Mouse (Mus musculus): ENCODE data around the gene Shb. TPM values are rescaled to one million over a fixed set of nuclear protein-coding genes. Genes with fewer than 3 reads are reported as not detected.
A peak's percentile ranks its signal among the peaks of the same experiment; 100 is the strongest.

The Shb gene
- polyA plus RNA-seq, 1 experiment: not detected

DNA sequence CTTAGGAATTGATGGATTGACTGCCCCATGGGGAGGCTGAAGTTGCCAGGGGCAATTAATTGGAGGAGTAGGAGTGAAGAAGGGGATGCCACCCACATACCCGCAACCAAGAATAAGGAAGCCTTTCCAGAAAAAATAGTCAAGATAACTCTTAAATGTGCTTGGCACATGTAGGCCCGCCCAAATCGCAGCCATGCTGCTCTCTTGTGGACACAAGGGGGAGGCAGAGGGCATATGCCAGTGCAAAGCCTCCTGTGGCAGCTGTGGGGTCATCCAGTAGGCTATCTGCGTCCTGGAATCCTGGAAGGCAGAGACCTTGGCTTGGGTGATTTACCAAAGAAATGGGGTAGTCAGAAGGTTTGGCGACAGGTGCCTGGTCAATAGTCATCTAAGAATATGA lies 17.2 kb upstream of the Shb start:
- WGBS: 74% methylated on average over 5 of the region's 5 CpGs
- Histone ChIP-seq H3K27ac (ENCODE audit: insufficient read depth, low read depth, low read length) (no peak overlapping the region), H3K4me3 (ENCODE audit: insufficient read depth, low read depth, low read length) (no peak overlapping the region), H3K4me1 (ENCODE audit: control insufficient read depth, insufficient read depth, low read length) (no peaks in the 10 kb centered on the region)
- no peak for TF ChIP-seq CTCF (IDR thresholded peaks at IDR 0.05; ENCODE audit: insufficient read depth, low read depth, low read length)
- no peak for TF ChIP-seq POLR2A (IDR thresholded peaks at IDR 0.05; ENCODE audit: insufficient read depth, low read depth, low read length)

DNA sequence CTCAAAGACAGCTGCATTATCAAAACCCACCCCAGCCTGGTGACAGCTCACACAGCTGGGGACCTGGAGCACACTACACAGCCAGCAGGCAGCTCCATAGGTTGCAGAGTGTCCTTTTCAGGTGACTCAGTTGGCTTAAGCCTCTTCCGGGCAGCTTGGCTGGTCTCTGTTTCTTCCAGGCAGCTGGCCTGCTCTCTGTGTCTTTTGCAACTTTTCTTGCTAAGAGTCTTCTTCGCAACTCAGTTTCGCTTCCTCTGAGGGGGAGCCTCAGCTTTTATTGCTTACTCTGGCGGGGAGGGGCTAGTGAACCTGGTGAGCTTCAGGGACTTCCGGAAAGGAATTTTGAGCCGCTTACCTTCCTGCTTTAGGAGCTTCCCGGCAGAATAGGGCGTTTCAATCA lies 13.6 kb upstream of the Shb start:
- Histone ChIP-seq H3K4me3 (ENCODE audit: insufficient read depth, low read depth, low read length) (no peak overlapping the region), H3K27ac (ENCODE audit: insufficient read depth, low read depth, low read length) (no peak overlapping the region), H3K4me1 (ENCODE audit: control insufficient read depth, insufficient read depth, low read length) (no peaks in the 10 kb centered on the region)
- 80% methylated on average over 8 of the region's 8 CpGs for WGBS
- TF ChIP-seq CTCF (IDR thresholded peaks at IDR 0.05; ENCODE audit: insufficient read depth, low read depth, low read length) (no peak), POLR2A (IDR thresholded peaks at IDR 0.05; ENCODE audit: insufficient read depth, low read depth, low read length) (no peak)

DNA sequence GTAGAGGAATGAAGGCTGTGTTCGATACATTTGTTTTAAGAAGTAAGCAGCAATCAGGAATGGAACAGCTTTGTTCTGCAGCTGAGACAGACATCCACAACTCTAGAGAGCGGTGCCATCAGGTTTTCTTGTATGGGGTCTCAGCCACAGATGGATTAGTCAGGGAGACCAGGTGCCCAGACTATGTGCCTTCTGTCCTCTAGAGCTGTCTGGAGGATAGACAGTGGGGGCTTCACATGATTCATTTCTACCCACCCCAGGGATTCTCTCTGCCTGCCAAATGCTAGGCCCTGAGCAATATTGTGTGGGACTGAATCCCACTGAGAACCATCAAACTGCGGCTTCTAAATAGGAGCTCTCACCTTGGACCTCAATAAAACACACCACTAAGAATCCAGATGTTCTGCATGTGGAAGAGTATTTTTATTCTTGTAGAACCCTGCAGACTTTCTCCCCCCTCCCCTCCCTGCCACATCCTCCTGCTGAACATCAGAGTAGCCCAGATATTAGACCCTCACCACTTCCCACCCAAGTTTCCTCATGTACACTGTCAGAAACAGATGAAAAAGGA lies 11.3 kb upstream of the Shb start:
- Histone ChIP-seq H3K4me3 (ENCODE audit: insufficient read depth, low read depth, low read length) (no peak overlapping the region), H3K27ac (ENCODE audit: insufficient read depth, low read depth, low read length) (no peak overlapping the region), H3K4me1 (ENCODE audit: control insufficient read depth, insufficient read depth, low read length) (no peaks in the 10 kb centered on the region)
- 96% methylated on average over 3 of the region's 3 CpGs for WGBS
- no peak for TF ChIP-seq POLR2A (IDR thresholded peaks at IDR 0.05; ENCODE audit: insufficient read depth, low read depth, low read length)
- TF ChIP-seq CTCF (IDR thresholded peaks at IDR 0.05; ENCODE audit: insufficient read depth, low read depth, low read length): no peak

DNA sequence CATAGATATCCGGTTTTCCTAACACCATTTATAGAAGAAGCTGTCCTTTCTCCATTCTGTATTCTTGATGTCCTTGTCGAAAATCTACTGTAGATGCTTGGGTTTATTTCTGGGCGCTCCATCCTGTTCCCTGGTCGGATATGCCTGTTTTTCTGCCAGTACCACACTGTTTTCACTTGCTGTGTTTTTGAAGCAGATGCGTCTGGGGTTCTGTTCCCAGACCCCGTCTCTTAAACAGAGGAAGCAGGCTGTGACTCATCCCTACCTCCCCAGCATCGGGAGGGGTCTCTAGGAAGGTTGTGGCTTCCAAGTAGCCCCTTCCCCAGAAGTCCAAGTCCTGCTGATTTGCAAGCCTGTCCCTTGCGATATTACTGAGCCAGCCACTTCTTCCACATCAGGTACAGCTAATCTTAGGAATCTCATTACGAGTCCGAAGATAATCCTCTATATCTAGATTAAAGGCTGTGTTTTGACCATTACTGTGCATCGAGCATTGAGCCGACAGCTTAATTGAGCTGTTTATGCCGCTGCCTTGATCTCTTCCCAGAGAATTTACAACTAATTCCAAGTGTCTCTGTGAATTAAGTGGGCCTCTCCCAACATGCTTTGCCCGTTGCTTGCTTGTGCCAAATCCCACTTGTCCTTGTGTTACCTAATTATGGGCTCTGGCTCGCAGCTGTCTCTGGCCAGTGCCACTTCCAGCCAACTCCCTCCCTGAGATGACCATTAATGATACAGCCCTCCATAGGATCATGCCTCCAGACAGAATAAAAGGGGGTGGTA lies 8.1 kb upstream of the Shb start:
- H3K27ac ChIP-seq (ENCODE audit: insufficient read depth, low read depth, low read length): no peak overlapping the region
- 54% methylated on average over 15 of the region's 15 CpGs for WGBS

DNA sequence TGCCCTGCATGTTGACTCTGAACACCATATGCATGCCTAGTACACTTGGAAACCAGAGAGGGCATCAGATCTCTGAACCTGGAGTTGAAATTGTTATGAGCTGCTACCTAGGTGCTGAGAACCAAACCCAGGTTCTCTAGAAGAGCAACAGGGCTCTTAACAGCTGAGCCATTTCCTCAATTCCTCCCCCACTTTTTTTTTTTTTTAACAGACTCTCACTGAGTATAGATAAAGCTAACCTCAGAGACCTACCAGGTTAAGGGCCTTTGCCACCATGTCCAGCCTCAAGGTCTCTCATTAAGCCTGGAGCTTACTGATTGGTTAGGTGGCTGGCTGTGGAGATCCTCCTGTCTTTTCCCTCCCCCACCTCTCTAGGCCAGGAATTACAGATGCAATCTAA lies 6.9 kb upstream of the Shb start:
- no peaks in the 10 kb centered on the region for H3K4me1 ChIP-seq (ENCODE audit: control insufficient read depth, insufficient read depth, low read length)
- no peak for TF ChIP-seq CTCF (IDR thresholded peaks at IDR 0.05; ENCODE audit: insufficient read depth, low read depth, low read length)
- H3K4me3 ChIP-seq (ENCODE audit: insufficient read depth, low read depth, low read length): no peak overlapping the region
- no peak overlapping the region for H3K27ac ChIP-seq (ENCODE audit: insufficient read depth, low read depth, low read length)

More for the DNA sequence above, 8.1 kb upstream of the Shb start:
- H3K4me1 ChIP-seq (ENCODE audit: control insufficient read depth, insufficient read depth, low read length): no peaks in the 10 kb centered on the region
- H3K4me3 ChIP-seq (ENCODE audit: insufficient read depth, low read depth, low read length): no peak overlapping the region
- no peak for TF ChIP-seq POLR2A (IDR thresholded peaks at IDR 0.05; ENCODE audit: insufficient read depth, low read depth, low read length)
- TF ChIP-seq CTCF (IDR thresholded peaks at IDR 0.05; ENCODE audit: insufficient read depth, low read depth, low read length): no peak

DNA sequence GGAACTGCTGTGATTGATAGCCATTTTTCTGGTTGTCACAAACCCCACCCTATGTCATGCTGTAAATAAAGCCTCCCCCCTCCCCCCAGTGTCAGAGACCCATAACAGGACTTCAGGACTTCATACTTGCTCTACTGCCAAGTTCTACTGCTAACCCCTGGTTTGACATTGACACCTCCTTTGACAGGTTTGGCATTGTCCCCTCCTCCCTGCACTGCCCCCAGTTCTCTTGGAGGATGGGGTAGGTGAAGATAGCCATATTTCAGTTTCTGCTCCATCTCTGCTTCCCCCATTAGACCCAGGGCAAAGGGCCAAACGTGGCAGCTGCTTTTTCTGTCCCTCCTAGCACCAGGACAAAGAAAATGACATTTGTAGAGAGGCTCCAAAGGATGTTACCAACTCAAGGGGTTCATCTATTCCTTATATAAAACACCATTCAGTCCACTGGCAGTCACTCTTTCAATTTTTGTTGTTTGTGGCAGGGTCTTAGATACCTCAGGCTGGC lies 1.2 kb upstream of the Shb start:
- H3K4me1 ChIP-seq (ENCODE audit: control insufficient read depth, insufficient read depth, low read length): peaks cover 11% of the 10 kb centered on the region; the same call in 1 of the 2 replicates
- WGBS: 32% methylated on average over 1 of the region's 1 CpGs

DNA sequence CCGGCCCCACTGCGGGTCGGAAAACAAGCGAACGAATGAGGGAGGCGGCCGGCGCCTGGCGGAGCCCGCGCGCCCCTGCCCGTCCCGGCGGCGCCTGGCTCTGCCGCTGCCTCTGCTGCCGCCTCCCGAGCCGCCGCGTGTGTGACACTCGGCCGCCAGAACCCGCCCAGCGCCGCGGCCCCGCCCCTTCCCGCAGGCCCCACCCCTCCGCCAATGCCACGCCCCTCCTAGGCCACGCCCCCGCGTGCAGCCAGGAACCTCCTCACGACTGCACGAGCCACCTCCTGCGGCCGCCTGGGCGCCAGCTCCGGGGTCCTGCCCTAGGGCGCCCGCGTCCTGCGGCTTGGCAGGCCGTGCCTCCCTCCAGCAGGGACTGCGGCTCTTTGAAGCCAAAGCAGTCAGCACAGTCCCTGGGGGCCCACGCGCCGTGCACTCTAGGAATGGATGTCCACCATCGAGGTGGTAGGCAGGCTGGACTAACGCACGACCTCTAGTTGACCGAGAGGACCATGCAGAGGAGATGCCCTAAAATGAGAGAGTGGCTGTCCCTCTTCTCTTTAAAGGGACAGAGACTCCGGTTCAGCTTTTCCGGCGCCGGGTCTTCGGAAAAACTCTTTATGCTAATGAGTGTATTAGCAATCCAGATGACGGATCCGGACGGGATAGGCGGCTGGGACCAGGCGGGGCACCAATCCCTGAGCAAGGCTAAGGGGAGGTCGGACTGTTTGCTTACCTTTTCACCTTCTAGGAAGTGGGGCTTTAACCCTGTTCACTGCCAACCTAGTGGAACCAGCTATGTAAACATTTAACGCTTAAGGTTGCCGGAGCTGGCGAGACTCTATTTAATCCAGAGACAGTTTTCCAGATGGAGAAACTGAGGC lies 1.4 kb downstream of the Shb start:
- under 1% methylated on average over 68 of the region's 68 CpGs for WGBS
- Histone ChIP-seq H3K4me1 (ENCODE audit: control insufficient read depth, insufficient read depth, low read length) (peaks cover 22% of the 10 kb centered on the region), H3K27ac (ENCODE audit: insufficient read depth, low read depth, low read length) (peak overlapping the region; percentile 98), H3K4me3 (ENCODE audit: insufficient read depth, low read depth, low read length) (peak overlapping the region; percentile 65)
- TF ChIP-seq POLR2A (IDR thresholded peaks at IDR 0.05; ENCODE audit: insufficient read depth, low read depth, low read length): peak; percentile 87
- TF ChIP-seq CTCF (IDR thresholded peaks at IDR 0.05; ENCODE audit: insufficient read depth, low read depth, low read length): no peak

More for the DNA sequence above, 1.2 kb upstream of the Shb start:
- no peak overlapping the region for H3K27ac ChIP-seq (ENCODE audit: insufficient read depth, low read depth, low read length)
- H3K4me3 ChIP-seq (ENCODE audit: insufficient read depth, low read depth, low read length): no peak overlapping the region
- no peak for TF ChIP-seq POLR2A (IDR thresholded peaks at IDR 0.05; ENCODE audit: insufficient read depth, low read depth, low read length)
- TF ChIP-seq CTCF (IDR thresholded peaks at IDR 0.05; ENCODE audit: insufficient read depth, low read depth, low read length): no peak

DNA sequence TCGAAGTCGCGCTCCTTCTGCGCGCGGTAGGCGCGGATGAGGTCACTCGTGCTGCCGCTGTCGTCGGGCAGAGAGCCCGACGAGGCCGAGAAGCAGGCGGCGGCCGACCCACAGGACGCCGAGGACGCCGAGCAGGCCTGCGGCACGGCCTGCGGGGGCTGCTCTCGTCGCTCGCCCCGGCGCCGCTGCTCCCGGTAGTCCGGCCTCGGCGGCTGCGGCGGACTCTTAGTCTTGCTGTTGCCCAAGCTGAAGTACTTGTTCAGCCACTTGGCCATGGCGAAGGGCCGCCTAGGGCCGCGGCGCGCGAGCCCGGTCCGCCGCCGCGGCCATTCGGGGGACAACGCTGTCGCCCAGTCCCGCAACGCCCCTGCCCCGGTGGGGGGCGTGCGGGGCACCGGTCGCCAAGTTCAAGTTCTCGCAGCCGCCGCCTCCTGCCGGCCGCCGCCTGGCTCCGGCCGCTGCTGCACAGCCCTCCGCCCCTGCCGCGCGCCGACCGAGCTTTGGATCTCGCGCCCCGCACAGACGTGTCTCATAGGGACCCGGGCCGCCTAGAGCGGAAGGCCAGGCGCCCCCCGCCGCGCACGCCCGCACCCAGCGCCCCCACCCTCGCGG lies 2.2 kb downstream of the Shb start:
- Histone ChIP-seq H3K4me1 (ENCODE audit: control insufficient read depth, insufficient read depth, low read length) (peaks cover 23% of the 10 kb centered on the region), H3K27ac (ENCODE audit: insufficient read depth, low read depth, low read length) (peak overlapping the region; percentile 4; the same call in 1 of the 2 replicates)
- under 1% methylated on average over 88 of the region's 89 CpGs for WGBS

More for the DNA sequence above, 2.2 kb downstream of the Shb start:
- H3K4me3 ChIP-seq (ENCODE audit: insufficient read depth, low read depth, low read length): peak overlapping the region; percentile 65
- TF ChIP-seq CTCF (IDR thresholded peaks at IDR 0.05; ENCODE audit: insufficient read depth, low read depth, low read length) (no peak; the same call in 1 of the 2 replicates), POLR2A (IDR thresholded peaks at IDR 0.05; ENCODE audit: insufficient read depth, low read depth, low read length) (no peak)
